Mouse (Mus musculus): ENCODE results near the gene Fbxl17. TPM values are rescaled to one million over a fixed set of nuclear protein-coding genes. Genes with fewer than 3 reads are reported as not detected.
A peak's percentile ranks its signal among the peaks of the same experiment; 100 is the strongest.

Fbxl17 gene
- polyA plus RNA-seq, 1 experiment from 2014 or later = 17.4 TPM

DNA sequence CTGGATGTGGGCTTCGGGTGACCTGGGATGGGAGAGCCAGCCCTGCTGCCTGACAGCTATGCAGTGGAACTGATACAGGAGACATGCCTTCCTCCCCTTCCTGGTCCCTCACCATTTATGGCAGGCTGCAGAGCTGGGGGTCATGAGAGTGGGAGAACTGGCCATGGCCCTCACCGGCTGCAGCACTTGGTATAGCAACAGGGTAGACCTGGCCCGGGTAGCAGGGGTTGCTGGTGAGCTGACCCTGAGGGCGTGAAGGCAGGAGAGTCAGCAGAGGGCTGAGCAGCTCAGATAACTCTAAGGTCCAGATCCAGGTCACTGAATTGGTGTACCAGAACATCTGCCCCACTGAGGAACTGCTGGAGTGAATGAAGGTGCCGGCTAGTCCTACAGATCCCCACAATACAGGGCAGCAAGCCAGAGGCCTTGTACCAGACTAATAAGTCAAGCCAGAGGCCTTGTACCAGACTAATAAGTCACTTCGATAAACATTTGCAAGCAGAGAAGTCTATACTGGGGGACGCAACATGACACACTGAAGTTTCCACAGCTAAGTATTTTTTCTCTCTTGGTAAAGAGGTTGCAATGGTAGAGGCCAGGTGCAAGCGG is 296.1 kb downstream of the Fbxl17 start:
- H3K4me3 ChIP-seq (ENCODE audit: control insufficient read depth in 1 of 2, insufficient read depth in 1 of 2, low read depth in 1 of 2, low read length in 2 of 2) = no peak overlapping the region
- 70% methylated on average over 8 of the region's 8 CpGs for WGBS
- no peak overlapping the region for H3K27ac ChIP-seq (replicated peaks in 1 of 2; ENCODE audit: control insufficient read depth in 1 of 2, insufficient read depth in 1 of 2, low read depth in 2 of 2, low read length in 2 of 2)
- H3K27me3 ChIP-seq (ENCODE audit: control insufficient read depth, insufficient read depth, low read length) = no peaks in the 10 kb centered on the region
- no peaks in the 10 kb centered on the region for H3K36me3 ChIP-seq (ENCODE audit: control insufficient read depth, insufficient read depth, low read length)
- H3K9ac ChIP-seq (ENCODE audit: low read length) = no peak overlapping the region
- no peak for ATAC-seq (ENCODE audit: insufficient number of reproducible peaks, insufficient read depth, low FRiP score, low read depth)
- H3K9me3 ChIP-seq (ENCODE audit: control insufficient read depth, low read length) = no peaks in the 10 kb centered on the region
- H3K4me1 ChIP-seq (ENCODE audit: control insufficient read depth in 2 of 2, insufficient read depth in 2 of 2, low read length in 2 of 2) = peaks cover 4 to 5% of the 10 kb centered on the region in 2 experiments; a peak in 2 of 4 replicates
- H3K4me2 ChIP-seq (ENCODE audit: low read length) = no peak overlapping the region

DNA sequence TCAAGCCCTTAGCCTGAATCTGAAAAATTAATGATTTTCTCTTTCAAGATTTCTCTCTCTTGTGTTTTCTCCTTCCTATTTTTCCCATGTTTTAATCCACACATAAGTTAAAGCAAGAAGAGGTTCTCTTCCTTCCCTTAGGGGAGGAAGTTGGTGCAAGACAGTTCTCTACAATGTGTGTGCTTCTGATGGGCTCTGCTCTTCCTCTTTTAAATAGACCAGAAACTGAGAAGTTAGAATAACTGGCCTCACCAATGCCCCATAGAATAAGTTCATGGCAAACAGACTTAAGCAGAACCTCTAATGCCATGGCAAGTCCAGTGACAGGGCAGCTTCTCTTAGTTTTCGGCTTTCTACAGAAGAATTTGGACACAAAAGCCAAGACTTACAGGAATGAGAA is 301.1 kb downstream of the Fbxl17 start:
- no peak overlapping the region for H3K27ac ChIP-seq (replicated peaks in 1 of 2; ENCODE audit: control insufficient read depth in 1 of 2, insufficient read depth in 1 of 2, low read depth in 2 of 2, low read length in 2 of 2)
- ATAC-seq (ENCODE audit: insufficient number of reproducible peaks, insufficient read depth, low FRiP score, low read depth) = no peak
- peaks cover 3 to 4% of the 10 kb centered on the region in 2 experiments; a peak in 2 of 4 replicates for H3K4me1 ChIP-seq (ENCODE audit: control insufficient read depth in 2 of 2, insufficient read depth in 2 of 2, low read length in 2 of 2)
- H3K4me2 ChIP-seq (ENCODE audit: low read length) = no peak overlapping the region
- no peak overlapping the region for H3K9ac ChIP-seq (ENCODE audit: low read length)
- no peaks in the 10 kb centered on the region for H3K36me3 ChIP-seq (ENCODE audit: control insufficient read depth, insufficient read depth, low read length)
- H3K9me3 ChIP-seq (ENCODE audit: control insufficient read depth, low read length) = no peaks in the 10 kb centered on the region
- 93% methylated on average over 1 of the region's 1 CpGs for WGBS
- H3K4me3 ChIP-seq (ENCODE audit: control insufficient read depth in 1 of 2, insufficient read depth in 1 of 2, low read depth in 1 of 2, low read length in 2 of 2) = no peak overlapping the region
- H3K27me3 ChIP-seq (ENCODE audit: control insufficient read depth, insufficient read depth, low read length) = no peaks in the 10 kb centered on the region

DNA sequence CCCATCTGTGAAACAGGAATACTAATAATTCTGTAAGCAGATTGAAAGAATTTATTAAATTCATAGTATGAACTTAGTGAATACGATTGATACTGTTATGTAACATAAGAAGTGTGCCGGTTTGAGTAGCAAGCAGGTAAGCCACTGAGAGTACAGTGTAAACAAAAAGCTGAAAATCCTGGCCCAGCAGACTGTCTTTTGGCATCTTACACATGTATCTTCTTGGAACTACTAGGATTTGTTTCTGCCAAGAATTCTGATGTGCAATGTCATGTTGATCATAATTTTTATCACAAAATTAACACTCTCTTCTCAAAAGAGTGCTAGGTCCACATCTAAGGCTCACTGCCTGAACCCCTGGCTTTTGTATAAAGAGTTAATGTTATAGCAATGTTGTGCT is 304.3 kb downstream of the Fbxl17 start:
- WGBS = 92% methylated on average over 2 of the region's 2 CpGs
- H3K4me3 ChIP-seq (ENCODE audit: control insufficient read depth in 1 of 2, insufficient read depth in 1 of 2, low read depth in 1 of 2, low read length in 2 of 2) = no peak overlapping the region
- no peak overlapping the region for H3K4me2 ChIP-seq (ENCODE audit: low read length)

DNA sequence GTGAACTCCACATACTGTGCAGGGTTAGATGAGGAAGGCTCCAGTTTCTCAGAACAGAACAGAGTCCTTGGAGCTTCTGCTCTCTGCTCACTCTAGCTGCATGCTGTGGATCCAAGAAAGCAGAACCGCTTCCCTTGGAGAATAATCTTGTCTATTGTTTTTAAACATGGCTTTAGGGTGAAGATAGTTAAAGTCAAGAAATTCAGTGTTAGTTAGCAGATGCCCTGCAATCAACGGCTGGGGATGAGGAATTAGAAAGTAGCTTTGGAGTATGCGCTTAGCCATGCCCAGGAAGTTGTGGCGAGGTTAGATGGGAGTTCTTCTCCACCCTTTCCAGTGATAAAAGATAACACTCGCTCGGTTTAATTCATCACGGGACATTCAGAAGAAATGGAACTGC is 306.6 kb downstream of the Fbxl17 start:
- 47% methylated on average over 7 of the region's 7 CpGs for WGBS
- Histone ChIP-seq H3K4me2 (ENCODE audit: low read length) (no peak overlapping the region), H3K36me3 (ENCODE audit: control insufficient read depth, insufficient read depth, low read length) (no peaks in the 10 kb centered on the region), H3K9me3 (ENCODE audit: control insufficient read depth, low read length) (no peaks in the 10 kb centered on the region), H3K4me3 (ENCODE audit: control insufficient read depth in 1 of 2, insufficient read depth in 1 of 2, low read depth in 1 of 2, low read length in 2 of 2) (no peak overlapping the region), H3K27me3 (ENCODE audit: control insufficient read depth, insufficient read depth, low read length) (no peaks in the 10 kb centered on the region), H3K27ac (replicated peaks in 1 of 2; ENCODE audit: control insufficient read depth in 1 of 2, insufficient read depth in 1 of 2, low read depth in 2 of 2, low read length in 2 of 2) (no peak overlapping the region), H3K9ac (ENCODE audit: low read length) (no peak overlapping the region), H3K4me1 (ENCODE audit: control insufficient read depth in 2 of 2, insufficient read depth in 2 of 2, low read length in 2 of 2) (peaks cover 3 to 13% of the 10 kb centered on the region in 2 experiments; a peak in 3 of 4 replicates)
- ATAC-seq (ENCODE audit: insufficient number of reproducible peaks, insufficient read depth, low FRiP score, low read depth) = no peak

More for the DNA sequence above, 304.3 kb downstream of the Fbxl17 start:
- no peaks in the 10 kb centered on the region for H3K9me3 ChIP-seq (ENCODE audit: control insufficient read depth, low read length)
- no peaks in the 10 kb centered on the region for H3K27me3 ChIP-seq (ENCODE audit: control insufficient read depth, insufficient read depth, low read length)
- no peak overlapping the region for H3K27ac ChIP-seq (replicated peaks in 1 of 2; ENCODE audit: control insufficient read depth in 1 of 2, insufficient read depth in 1 of 2, low read depth in 2 of 2, low read length in 2 of 2)
- no peak overlapping the region for H3K9ac ChIP-seq (ENCODE audit: low read length)
- no peak for ATAC-seq (ENCODE audit: insufficient number of reproducible peaks, insufficient read depth, low FRiP score, low read depth)
- H3K4me1 ChIP-seq (ENCODE audit: control insufficient read depth in 2 of 2, insufficient read depth in 2 of 2, low read length in 2 of 2) = peaks cover 3 to 13% of the 10 kb centered on the region in 2 experiments; a peak in 3 of 4 replicates
- H3K36me3 ChIP-seq (ENCODE audit: control insufficient read depth, insufficient read depth, low read length) = no peaks in the 10 kb centered on the region

DNA sequence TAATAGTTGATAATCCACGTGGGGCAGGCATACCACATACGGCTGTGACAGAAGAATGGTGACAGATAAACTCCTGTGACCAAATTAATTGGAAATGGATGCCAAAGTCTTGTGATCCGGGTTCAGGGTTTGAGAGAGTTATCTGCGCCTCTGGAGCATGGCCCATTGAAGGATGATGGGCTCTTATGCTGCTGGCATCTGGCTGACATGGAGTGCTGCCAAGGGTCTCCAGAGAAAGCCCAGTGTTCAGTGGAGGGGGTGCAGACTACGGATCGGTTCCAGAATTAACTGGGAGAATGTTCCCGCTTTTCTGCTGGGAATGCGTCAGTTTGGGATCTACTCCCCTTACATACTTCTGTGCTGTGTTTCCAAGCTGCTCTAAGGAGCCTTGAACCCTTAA is 308.5 kb downstream of the Fbxl17 start:
- Histone ChIP-seq H3K4me2 (ENCODE audit: low read length) (peak overlapping the region; percentile 19), H3K27me3 (ENCODE audit: control insufficient read depth, insufficient read depth, low read length) (no peaks in the 10 kb centered on the region), H3K4me3 (ENCODE audit: control insufficient read depth in 1 of 2, insufficient read depth in 1 of 2, low read depth in 1 of 2, low read length in 2 of 2) (no peak overlapping the region), H3K27ac (replicated peaks in 1 of 2; ENCODE audit: control insufficient read depth in 1 of 2, insufficient read depth in 1 of 2, low read depth in 2 of 2, low read length in 2 of 2) (no peak overlapping the region; a peak in 1 of 4 replicates), H3K9ac (ENCODE audit: low read length) (no peak overlapping the region), H3K4me1 (ENCODE audit: control insufficient read depth in 2 of 2, insufficient read depth in 2 of 2, low read length in 2 of 2) (peaks cover 3 to 13% of the 10 kb centered on the region in 2 experiments; a peak in 3 of 4 replicates), H3K9me3 (ENCODE audit: control insufficient read depth, low read length) (no peaks in the 10 kb centered on the region), H3K36me3 (ENCODE audit: control insufficient read depth, insufficient read depth, low read length) (no peaks in the 10 kb centered on the region)
- peak; percentile 80 for ATAC-seq (ENCODE audit: insufficient number of reproducible peaks, insufficient read depth, low FRiP score, low read depth)
- WGBS = 36% methylated on average over 8 of the region's 8 CpGs

DNA sequence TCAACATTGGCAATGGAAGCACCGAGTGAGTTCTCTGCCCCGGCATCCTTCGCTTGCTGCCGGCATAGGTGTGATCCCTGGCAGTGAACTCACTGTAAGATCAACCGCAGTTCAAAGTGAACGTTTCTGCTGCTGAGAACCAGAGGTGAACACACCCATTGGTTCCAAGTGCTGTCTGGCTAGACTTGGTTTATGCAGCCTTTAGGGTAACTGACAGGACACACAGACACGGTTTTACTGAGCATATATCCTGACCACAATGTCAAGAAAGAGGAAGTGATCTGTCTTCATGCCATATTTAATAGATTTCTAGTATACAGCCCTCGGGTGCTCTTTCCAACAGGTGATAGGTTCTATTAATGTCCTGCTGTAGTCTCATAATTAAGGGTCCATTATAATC is 310.5 kb downstream of the Fbxl17 start:
- no peak overlapping the region for H3K4me2 ChIP-seq (ENCODE audit: low read length)
- H3K36me3 ChIP-seq (ENCODE audit: control insufficient read depth, insufficient read depth, low read length) = no peaks in the 10 kb centered on the region
- H3K9me3 ChIP-seq (ENCODE audit: control insufficient read depth, low read length) = no peaks in the 10 kb centered on the region
- H3K4me1 ChIP-seq (ENCODE audit: control insufficient read depth in 2 of 2, insufficient read depth in 2 of 2, low read length in 2 of 2) = peaks cover 3 to 17% of the 10 kb centered on the region in 2 experiments; a peak in 3 of 4 replicates
- no peak overlapping the region for H3K27ac ChIP-seq (replicated peaks in 1 of 2; ENCODE audit: control insufficient read depth in 1 of 2, insufficient read depth in 1 of 2, low read depth in 2 of 2, low read length in 2 of 2)
- H3K9ac ChIP-seq (ENCODE audit: low read length) = no peak overlapping the region
- H3K4me3 ChIP-seq (ENCODE audit: control insufficient read depth in 1 of 2, insufficient read depth in 1 of 2, low read depth in 1 of 2, low read length in 2 of 2) = no peak overlapping the region
- ATAC-seq (ENCODE audit: insufficient number of reproducible peaks, insufficient read depth, low FRiP score, low read depth) = no peak
- no peaks in the 10 kb centered on the region for H3K27me3 ChIP-seq (ENCODE audit: control insufficient read depth, insufficient read depth, low read length)
- 88% methylated on average over 8 of the region's 8 CpGs for WGBS

DNA sequence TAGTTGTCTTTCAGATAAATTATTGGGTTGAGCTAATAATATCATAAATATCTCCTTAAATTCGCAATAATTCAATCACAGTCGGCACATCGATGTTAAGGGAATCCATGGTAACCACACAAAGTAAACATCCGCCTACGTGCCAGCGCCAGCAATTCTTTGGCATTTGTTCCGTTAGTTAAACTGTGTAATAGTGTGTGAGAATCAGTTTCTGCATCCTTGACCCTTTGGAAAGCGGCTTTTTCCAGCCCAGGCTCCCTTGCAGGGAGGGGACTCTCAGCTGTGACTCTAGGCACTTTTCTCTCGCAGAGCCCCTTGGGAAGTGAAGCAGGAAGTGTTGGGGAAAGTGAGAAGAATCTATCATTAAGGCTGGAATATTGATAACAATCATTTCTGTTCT is 314.3 kb downstream of the Fbxl17 start:
- no peak overlapping the region for H3K27ac ChIP-seq (replicated peaks in 1 of 2; ENCODE audit: control insufficient read depth in 1 of 2, insufficient read depth in 1 of 2, low read depth in 2 of 2, low read length in 2 of 2)
- H3K4me2 ChIP-seq (ENCODE audit: low read length) = no peak overlapping the region
- H3K9ac ChIP-seq (ENCODE audit: low read length) = no peak overlapping the region
- no peaks in the 10 kb centered on the region for H3K36me3 ChIP-seq (ENCODE audit: control insufficient read depth, insufficient read depth, low read length)
- H3K27me3 ChIP-seq (ENCODE audit: control insufficient read depth, insufficient read depth, low read length) = no peaks in the 10 kb centered on the region
- no peak overlapping the region for H3K4me3 ChIP-seq (ENCODE audit: control insufficient read depth in 1 of 2, insufficient read depth in 1 of 2, low read depth in 1 of 2, low read length in 2 of 2)
- no peak for ATAC-seq (ENCODE audit: insufficient number of reproducible peaks, insufficient read depth, low FRiP score, low read depth)
- 78% methylated on average over 9 of the region's 9 CpGs for WGBS
- no peaks in the 10 kb centered on the region for H3K9me3 ChIP-seq (ENCODE audit: control insufficient read depth, low read length)
- peaks cover 0 to 4% of the 10 kb centered on the region in 2 experiments; a peak in 1 of 4 replicates for H3K4me1 ChIP-seq (ENCODE audit: control insufficient read depth in 2 of 2, insufficient read depth in 2 of 2, low read length in 2 of 2)

Measured in heart, embryonic 14.5 days (tissue).